Mouse (Mus musculus) liver, embryonic 12.5 days (tissue): ENCODE measurements around the gene Dcbld1. TPM values are rescaled to one million over a fixed set of nuclear protein-coding genes. Genes with fewer than 3 reads are reported as not detected.
A peak's percentile ranks its signal among the peaks of the same experiment; 100 is the strongest.
"Not testable (repeated sequence)": the region's sequence is repeated elsewhere in the genome, so short reads cannot be mapped to it uniquely, and the experiment has no call there.

ENCODE experiments used
- ATAC-seq: fragments of 200-750 bp; cut with Nextera tagmentation; 2 replicates; pipeline ENCODE4 v1.8.0; 2017; ENCODE audit warnings: moderate number of reproducible peaks, mild to moderate bottlenecking, moderate library complexity
- H3K27ac ChIP-seq: fragments of 300-500 bp; sonication (generic); 2 replicates; pipeline ENCODE4 v1.5.1; 2016; ENCODE audit warnings: mild to moderate bottlenecking
- H3K27me3 ChIP-seq: fragments of 300-500 bp; sonication (generic); replicated peaks from 2 replicates; pipeline ENCODE4 v1.6.1; 2016; ENCODE audit warnings: mild to moderate bottlenecking, moderate library complexity
- H3K36me3 ChIP-seq: fragments of 300-500 bp; sonication (generic); 2 replicates; pipeline ENCODE4 v1.6.1; 2016; ENCODE audit warnings: mild to moderate bottlenecking, moderate library complexity
- H3K4me1 ChIP-seq: fragments of 300-500 bp; sonication (generic); 2 replicates; pipeline ENCODE4 v1.6.1; 2016
- H3K4me2 ChIP-seq: fragments of 300-500 bp; sonication (generic); 2 replicates; pipeline ENCODE4 v1.6.1; 2016; ENCODE audit warnings: mild to moderate bottlenecking, moderate library complexity
- H3K4me3 ChIP-seq: fragments of 300-500 bp; sonication (generic); 2 replicates; pipeline ENCODE4 v1.5.1; 2016; ENCODE audit warnings: mild to moderate bottlenecking, moderate library complexity
- H3K9ac ChIP-seq: fragments of 300-500 bp; sonication (generic); 2 replicates; pipeline ENCODE4 v1.6.1; 2016; ENCODE audit warnings: mild to moderate bottlenecking, moderate library complexity
- H3K9me3 ChIP-seq: fragments of 300-500 bp; sonication (generic); replicated peaks from 2 replicates; pipeline ENCODE4 v1.6.1; 2016; ENCODE audit warnings: mild to moderate bottlenecking, moderate library complexity
- WGBS: fragments of 180-500 bp; shearing (Covaris S2); methylation state at CpG from one replicate; pipeline ENCODE4 v1.1.7; 2016; ENCODE audit not compliant: insufficient replicate concordance; 5-methylcytosine and 5-hydroxymethylcytosine counted together
- polyA plus RNA-seq: library from polyadenylated mRNA; unstranded; fragments of >200 nt; fragmentation: Nextera tagmentation; extraction: Ambion mirVana; gene quantifications from 2 replicates; pipeline ENCODE4 v1.2.1, GENCODE M21; 2016

Dcbld1 gene
- polyA plus RNA-seq, 1 experiment from 2014 or later: 8.7 TPM

- no peaks in the 10 kb centered on the region for H3K27me3 ChIP-seq
- no peaks in the 10 kb centered on the region for H3K9me3 ChIP-seq
- H3K9ac ChIP-seq: no peak overlapping the region
- peaks cover 4% of the 10 kb centered on the region for H3K36me3 ChIP-seq
- H3K27ac ChIP-seq: no peak overlapping the region
- ATAC-seq: no peak
- WGBS: 66% methylated on average over 5 of the region's 5 CpGs
- no peak overlapping the region for H3K4me3 ChIP-seq
- peaks cover 7% of the 10 kb centered on the region for H3K4me1 ChIP-seq
- no peak overlapping the region for H3K4me2 ChIP-seq
These were observed 54.6 kb downstream of the Dcbld1 start for GRCm38 (mm10) chr10:52287852-52288533.

- peaks cover 4% of the 10 kb centered on the region for H3K36me3 ChIP-seq
- H3K9me3 ChIP-seq: no peaks in the 10 kb centered on the region
- no peak overlapping the region for H3K4me2 ChIP-seq
- H3K9ac ChIP-seq: no peak overlapping the region
- peaks cover 11% of the 10 kb centered on the region for H3K4me1 ChIP-seq
- H3K4me3 ChIP-seq: no peak overlapping the region
- no peak for ATAC-seq
- H3K27ac ChIP-seq: no peak overlapping the region
- 73% methylated on average over 3 of the region's 3 CpGs for WGBS
- no peaks in the 10 kb centered on the region for H3K27me3 ChIP-seq
These were observed 55.8 kb downstream of the Dcbld1 start for GRCm38 (mm10) chr10:52289261-52289660.

- not testable (repeated sequence) for H3K9ac ChIP-seq, ATAC-seq, H3K36me3 ChIP-seq, H3K4me2 ChIP-seq, H3K27me3 ChIP-seq, H3K9me3 ChIP-seq, H3K27ac ChIP-seq, H3K4me3 ChIP-seq, H3K4me1 ChIP-seq
- WGBS: 45% methylated on average over 1 of the region's 1 CpGs
These were observed 59.0 kb downstream of the Dcbld1 start for GRCm38 (mm10) chr10:52292391-52292790.

- no peak overlapping the region for H3K9ac ChIP-seq
- no peaks in the 10 kb centered on the region for H3K27me3 ChIP-seq
- H3K4me1 ChIP-seq: peaks cover 8% of the 10 kb centered on the region; the same call in 1 of the 2 replicates
- no peak for ATAC-seq
- H3K9me3 ChIP-seq: no peaks in the 10 kb centered on the region
- H3K4me2 ChIP-seq: no peak overlapping the region
- H3K27ac ChIP-seq: no peak overlapping the region
- H3K36me3 ChIP-seq: no peaks in the 10 kb centered on the region; the same call in 1 of the 2 replicates
- 66% methylated on average over 4 of the region's 4 CpGs for WGBS
- no peak overlapping the region for H3K4me3 ChIP-seq
These were observed 60.6 kb downstream of the Dcbld1 start for GRCm38 (mm10) chr10:52293921-52294577.

- Histone ChIP-seq H3K27me3 (no peaks in the 10 kb centered on the region), H3K9ac (no peak overlapping the region), H3K4me1 (peaks cover 8% of the 10 kb centered on the region; the same call in 1 of the 2 replicates), H3K4me3 (no peak overlapping the region), H3K36me3 (no peaks in the 10 kb centered on the region; the same call in 1 of the 2 replicates), H3K9me3 (no peaks in the 10 kb centered on the region), H3K4me2 (no peak overlapping the region), H3K27ac (no peak overlapping the region)
- no peak for ATAC-seq
- WGBS: 75% methylated on average over 2 of the region's 2 CpGs
These were observed 62.5 kb downstream of the Dcbld1 start for GRCm38 (mm10) chr10:52295934-52296333.

- not testable (repeated sequence) for H3K27me3 ChIP-seq, H3K4me1 ChIP-seq, H3K9ac ChIP-seq, ATAC-seq, H3K36me3 ChIP-seq, H3K27ac ChIP-seq, H3K9me3 ChIP-seq, H3K4me2 ChIP-seq, H3K4me3 ChIP-seq
These were observed 65.1 kb downstream of the Dcbld1 start for GRCm38 (mm10) chr10:52298568-52298967.

GRCm38 (mm10) chr10:52301766-52302165, 68.3 kb downstream of the Dcbld1 start:
- Histone ChIP-seq H3K4me1 (peaks cover 4% of the 10 kb centered on the region; the same call in 1 of the 2 replicates), H3K9ac (no peak overlapping the region), H3K27ac (no peak overlapping the region), H3K4me3 (no peak overlapping the region), H3K27me3 (no peaks in the 10 kb centered on the region), H3K4me2 (no peak overlapping the region), H3K9me3 (no peaks in the 10 kb centered on the region), H3K36me3 (peaks cover 16% of the 10 kb centered on the region)
- 67% methylated on average over 4 of the region's 4 CpGs for WGBS
- ATAC-seq: no peak

- Histone ChIP-seq H3K27me3 (no peaks in the 10 kb centered on the region), H3K9ac (no peak overlapping the region), H3K4me3 (no peak overlapping the region), H3K4me1 (peaks cover 4% of the 10 kb centered on the region; the same call in 1 of the 2 replicates), H3K27ac (no peak overlapping the region), H3K4me2 (no peak overlapping the region), H3K9me3 (no peaks in the 10 kb centered on the region), H3K36me3 (peaks cover 16% of the 10 kb centered on the region)
- no peak for ATAC-seq
These were observed 68.9 kb downstream of the Dcbld1 start for GRCm38 (mm10) chr10:52302271-52302670.

- no peaks in the 10 kb centered on the region for H3K27me3 ChIP-seq
These were observed 71.2 kb downstream of the Dcbld1 start for GRCm38 (mm10) chr10:52304574-52304973.

GRCm38 (mm10) chr10:52309196-52309595, 75.8 kb downstream of the Dcbld1 start:
- Histone ChIP-seq H3K27me3 (no peaks in the 10 kb centered on the region), H3K4me3 (no peak overlapping the region), H3K4me2 (no peak overlapping the region), H3K4me1 (0 out of 2 replicates have a peak, but pooled peaks cover 4% of the 10 kb centered on the region), H3K9ac (no peak overlapping the region), H3K27ac (no peak overlapping the region), H3K36me3 (peaks cover 40% of the 10 kb centered on the region), H3K9me3 (no peaks in the 10 kb centered on the region)
- WGBS: 24% methylated on average over 8 of the region's 8 CpGs
- ATAC-seq: peak; percentile 40; the same call in 1 of the 2 replicates

More at GRCm38 (mm10) chr10:52304574-52304973, 71.2 kb downstream of the Dcbld1 start:
- Histone ChIP-seq H3K4me2 (no peak overlapping the region), H3K9me3 (no peaks in the 10 kb centered on the region), H3K4me3 (no peak overlapping the region), H3K9ac (no peak overlapping the region), H3K4me1 (0 out of 2 replicates have a peak, but pooled peaks cover 4% of the 10 kb centered on the region), H3K36me3 (peaks cover 16% of the 10 kb centered on the region), H3K27ac (no peak overlapping the region)
- no peak for ATAC-seq
- 75% methylated on average over 7 of the region's 7 CpGs for WGBS

- Histone ChIP-seq H3K9me3 (no peaks in the 10 kb centered on the region), H3K4me2 (no peak overlapping the region), H3K4me3 (no peak overlapping the region), H3K4me1 (no peaks in the 10 kb centered on the region), H3K9ac (no peak overlapping the region), H3K36me3 (peaks cover 13% of the 10 kb centered on the region), H3K27ac (no peak overlapping the region), H3K27me3 (no peaks in the 10 kb centered on the region)
- 87% methylated on average over 28 of the region's 28 CpGs for WGBS
- no peak for ATAC-seq
These were observed 86.3 kb downstream of the Dcbld1 start for GRCm38 (mm10) chr10:52319506-52320286.

GRCm38 (mm10) chr10:52321918-52322317, 88.5 kb downstream of the Dcbld1 start:
- no peaks in the 10 kb centered on the region for H3K9me3 ChIP-seq
- H3K4me3 ChIP-seq: no peak overlapping the region
- no peak overlapping the region for H3K27ac ChIP-seq
- no peak overlapping the region for H3K4me2 ChIP-seq
- H3K4me1 ChIP-seq: no peaks in the 10 kb centered on the region
- ATAC-seq: no peak
- WGBS: 66% methylated on average over 3 of the region's 3 CpGs
- H3K9ac ChIP-seq: no peak overlapping the region
- peaks cover 10% of the 10 kb centered on the region for H3K36me3 ChIP-seq
- no peaks in the 10 kb centered on the region for H3K27me3 ChIP-seq
